Mouse (Mus musculus): ENCODE results near the gene Sgcd. TPM values are rescaled to one million over a fixed set of nuclear protein-coding genes. Genes with fewer than 3 reads are reported as not detected.

Sgcd gene
- polyA plus RNA-seq, 1 experiment from 2014 or later = 2.0 TPM

DNA sequence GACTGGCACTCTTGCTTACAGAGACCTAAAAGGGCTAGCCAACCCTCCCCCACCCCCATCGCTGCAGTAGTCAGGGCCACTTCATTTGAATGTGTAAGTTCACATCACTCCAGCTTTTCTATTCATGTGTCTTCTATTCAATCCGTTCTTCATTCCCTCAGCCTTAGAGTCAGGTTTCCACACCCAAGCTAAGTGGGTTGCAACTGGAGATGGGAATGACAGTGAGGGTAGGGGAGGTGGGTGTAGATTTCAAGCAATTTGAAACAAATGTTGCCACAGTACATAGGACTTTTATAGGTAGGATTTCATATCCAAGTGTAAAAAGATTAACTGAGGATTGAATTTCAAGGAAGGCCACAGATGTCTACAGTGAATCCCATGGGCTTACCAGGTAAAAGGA lies 870.9 kb downstream of the Sgcd start:
- no peaks in the 10 kb centered on the region for H3K36me3 ChIP-seq (ENCODE audit: control insufficient read depth, insufficient read depth, low read length)
- ATAC-seq (ENCODE audit: low FRiP score, low TSS enrichment) (no peak), DNase-seq (ENCODE audit: low spot score) (no peak)
- H3K9ac ChIP-seq (ENCODE audit: low read length) = no peak overlapping the region
- no peak overlapping the region for H3K4me2 ChIP-seq (replicated peaks; ENCODE audit: low read depth)
- H3K9me3 ChIP-seq (ENCODE audit: control insufficient read depth, low read length) = no peaks in the 10 kb centered on the region
- WGBS = 54% methylated on average over 2 of the region's 2 CpGs
- no peak overlapping the region for H3K4me3 ChIP-seq (ENCODE audit: low read depth, low read length)
- no peaks in the 10 kb centered on the region for H3K27me3 ChIP-seq (ENCODE audit: control insufficient read depth, insufficient read depth, low read length)
- H3K27ac ChIP-seq (replicated peaks) = no peak overlapping the region
- TF ChIP-seq CTCF (IDR thresholded peaks at IDR 0.05; ENCODE audit: low read depth) = no peak
- TF ChIP-seq EP300 (optimal IDR thresholded peaks at IDR 0.05) = no peak
- H3K4me1 ChIP-seq (replicated peaks; ENCODE audit: control insufficient read depth, insufficient read depth) = no peaks in the 10 kb centered on the region

DNA sequence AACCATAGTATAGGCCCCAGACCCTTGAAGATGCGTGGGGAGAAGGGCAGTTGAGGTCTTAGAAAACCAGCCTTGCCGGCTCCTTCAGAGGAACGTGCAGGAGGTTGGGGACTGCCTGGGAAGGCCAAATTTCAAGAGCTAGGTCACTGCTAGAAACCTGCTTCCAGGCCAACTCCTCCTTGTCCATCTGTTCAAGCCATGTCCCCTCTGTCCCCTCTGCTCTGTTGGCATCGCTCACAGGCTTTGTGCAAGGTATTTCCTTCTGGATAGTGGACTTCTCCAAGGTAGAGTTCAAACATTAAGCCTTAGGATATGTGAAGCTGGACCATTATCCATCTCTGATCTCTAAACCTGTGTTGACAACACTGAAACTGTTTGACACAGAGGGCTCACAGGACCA lies 874.4 kb downstream of the Sgcd start:
- no peaks in the 10 kb centered on the region for H3K27me3 ChIP-seq (ENCODE audit: control insufficient read depth, insufficient read depth, low read length)
- no peak for ATAC-seq (ENCODE audit: low FRiP score, low TSS enrichment)
- 91% methylated on average over 4 of the region's 4 CpGs for WGBS
- H3K4me1 ChIP-seq (replicated peaks; ENCODE audit: control insufficient read depth, insufficient read depth) = no peaks in the 10 kb centered on the region
- no peak overlapping the region for H3K27ac ChIP-seq (replicated peaks)
- no peak for DNase-seq (ENCODE audit: low spot score)
- no peak for TF ChIP-seq EP300 (optimal IDR thresholded peaks at IDR 0.05)
- no peak for TF ChIP-seq CTCF (IDR thresholded peaks at IDR 0.05; ENCODE audit: low read depth)
- no peak overlapping the region for H3K4me3 ChIP-seq (ENCODE audit: low read depth, low read length)
- no peak overlapping the region for H3K4me2 ChIP-seq (replicated peaks; ENCODE audit: low read depth)
- H3K9ac ChIP-seq (ENCODE audit: low read length) = no peak overlapping the region
- H3K9me3 ChIP-seq (ENCODE audit: control insufficient read depth, low read length) = no peaks in the 10 kb centered on the region
- H3K36me3 ChIP-seq (ENCODE audit: control insufficient read depth, insufficient read depth, low read length) = no peaks in the 10 kb centered on the region

DNA sequence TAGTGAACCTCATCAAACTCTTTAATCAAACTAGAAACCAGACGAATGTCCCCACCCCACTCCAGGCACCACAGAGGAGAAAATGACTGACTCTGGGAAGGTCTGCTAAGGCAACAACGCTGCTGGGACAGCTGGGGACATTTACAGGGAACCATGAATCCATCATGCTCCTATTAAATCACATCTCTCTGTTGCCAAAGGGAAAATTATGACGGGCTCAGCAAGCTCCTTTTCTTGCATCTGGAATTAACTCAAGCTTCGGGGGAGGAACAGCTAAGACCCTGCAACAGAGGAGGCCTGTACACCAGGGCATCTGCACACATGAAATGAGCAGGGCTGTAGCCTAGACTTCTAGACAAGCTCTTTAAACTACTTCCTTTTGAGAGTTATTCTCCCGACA lies 875.7 kb downstream of the Sgcd start:
- ATAC-seq (ENCODE audit: low FRiP score, low TSS enrichment) (no peak), DNase-seq (ENCODE audit: low spot score) (no peak)
- WGBS = 57% methylated on average over 5 of the region's 5 CpGs
- H3K9ac ChIP-seq (ENCODE audit: low read length) = no peak overlapping the region
- H3K9me3 ChIP-seq (ENCODE audit: control insufficient read depth, low read length) = no peaks in the 10 kb centered on the region
- H3K27me3 ChIP-seq (ENCODE audit: control insufficient read depth, insufficient read depth, low read length) = no peaks in the 10 kb centered on the region
- H3K4me3 ChIP-seq (ENCODE audit: low read depth, low read length) = no peak overlapping the region
- no peak overlapping the region for H3K27ac ChIP-seq (replicated peaks)
- no peak overlapping the region for H3K4me2 ChIP-seq (replicated peaks; ENCODE audit: low read depth)
- no peak for TF ChIP-seq EP300 (optimal IDR thresholded peaks at IDR 0.05)
- TF ChIP-seq CTCF (IDR thresholded peaks at IDR 0.05; ENCODE audit: low read depth) = no peak
- no peaks in the 10 kb centered on the region for H3K36me3 ChIP-seq (ENCODE audit: control insufficient read depth, insufficient read depth, low read length)
- H3K4me1 ChIP-seq (replicated peaks; ENCODE audit: control insufficient read depth, insufficient read depth) = no peaks in the 10 kb centered on the region

DNA sequence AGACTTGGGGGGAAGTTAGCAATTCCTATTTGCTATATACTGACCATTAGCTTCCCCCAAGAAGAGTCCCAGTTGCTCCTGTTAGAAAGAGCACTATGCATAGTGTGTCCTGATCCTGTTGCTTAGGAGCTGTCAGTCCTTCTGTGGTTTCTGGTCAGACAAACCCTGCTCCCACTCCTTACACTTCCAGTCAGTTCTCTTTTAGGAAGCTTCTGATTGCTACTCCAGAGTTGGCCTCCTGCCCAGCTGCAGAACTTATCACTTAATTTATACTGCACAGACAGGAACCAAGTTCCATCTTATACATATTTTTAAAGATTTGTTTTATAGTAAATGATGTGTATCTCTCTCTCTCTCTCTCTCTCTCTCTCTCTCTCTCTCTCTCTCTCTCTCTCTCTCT lies 878.5 kb downstream of the Sgcd start:
- Histone ChIP-seq H3K27ac (replicated peaks) (no peak overlapping the region), H3K9me3 (ENCODE audit: control insufficient read depth, low read length) (no peaks in the 10 kb centered on the region), H3K9ac (ENCODE audit: low read length) (no peak overlapping the region), H3K4me1 (replicated peaks; ENCODE audit: control insufficient read depth, insufficient read depth) (no peaks in the 10 kb centered on the region), H3K27me3 (ENCODE audit: control insufficient read depth, insufficient read depth, low read length) (no peaks in the 10 kb centered on the region), H3K4me2 (replicated peaks; ENCODE audit: low read depth) (no peak overlapping the region), H3K4me3 (ENCODE audit: low read depth, low read length) (no peak overlapping the region), H3K36me3 (ENCODE audit: control insufficient read depth, insufficient read depth, low read length) (no peaks in the 10 kb centered on the region)
- DNase-seq (ENCODE audit: low spot score) (no peak), ATAC-seq (ENCODE audit: low FRiP score, low TSS enrichment) (no peak)
- TF ChIP-seq CTCF (IDR thresholded peaks at IDR 0.05; ENCODE audit: low read depth) (no peak), EP300 (optimal IDR thresholded peaks at IDR 0.05) (no peak)

DNA sequence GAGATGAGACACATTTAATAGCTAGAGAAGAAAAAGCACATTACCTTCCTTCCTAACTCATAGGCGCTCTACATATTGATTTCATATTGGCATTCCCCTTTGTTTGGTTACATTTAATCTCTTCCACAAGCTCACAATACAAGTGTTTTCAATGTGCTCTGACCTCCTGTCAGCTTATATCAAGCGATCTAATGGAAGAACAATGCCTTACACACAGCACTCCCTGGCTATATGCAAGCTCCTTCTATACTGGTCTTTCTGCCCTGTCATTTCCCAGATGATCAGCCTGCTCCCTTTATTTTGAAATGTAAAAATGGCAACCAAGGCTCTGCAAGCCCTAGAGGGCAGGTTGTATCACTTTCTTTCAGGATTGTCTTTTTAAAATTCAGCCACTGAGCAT lies 881.1 kb downstream of the Sgcd start:
- no peak overlapping the region for H3K27ac ChIP-seq (replicated peaks)
- H3K4me1 ChIP-seq (replicated peaks; ENCODE audit: control insufficient read depth, insufficient read depth) = no peaks in the 10 kb centered on the region
- no peak overlapping the region for H3K4me2 ChIP-seq (replicated peaks; ENCODE audit: low read depth)
- no peaks in the 10 kb centered on the region for H3K9me3 ChIP-seq (ENCODE audit: control insufficient read depth, low read length)
- 77% methylated on average over 2 of the region's 2 CpGs for WGBS
- no peak overlapping the region for H3K4me3 ChIP-seq (ENCODE audit: low read depth, low read length)
- no peaks in the 10 kb centered on the region for H3K36me3 ChIP-seq (ENCODE audit: control insufficient read depth, insufficient read depth, low read length)
- TF ChIP-seq CTCF (IDR thresholded peaks at IDR 0.05; ENCODE audit: low read depth) = no peak
- no peak for TF ChIP-seq EP300 (optimal IDR thresholded peaks at IDR 0.05)
- no peak overlapping the region for H3K9ac ChIP-seq (ENCODE audit: low read length)
- no peaks in the 10 kb centered on the region for H3K27me3 ChIP-seq (ENCODE audit: control insufficient read depth, insufficient read depth, low read length)
- no peak for ATAC-seq (ENCODE audit: low FRiP score, low TSS enrichment)
- no peak for DNase-seq (ENCODE audit: low spot score)

DNA sequence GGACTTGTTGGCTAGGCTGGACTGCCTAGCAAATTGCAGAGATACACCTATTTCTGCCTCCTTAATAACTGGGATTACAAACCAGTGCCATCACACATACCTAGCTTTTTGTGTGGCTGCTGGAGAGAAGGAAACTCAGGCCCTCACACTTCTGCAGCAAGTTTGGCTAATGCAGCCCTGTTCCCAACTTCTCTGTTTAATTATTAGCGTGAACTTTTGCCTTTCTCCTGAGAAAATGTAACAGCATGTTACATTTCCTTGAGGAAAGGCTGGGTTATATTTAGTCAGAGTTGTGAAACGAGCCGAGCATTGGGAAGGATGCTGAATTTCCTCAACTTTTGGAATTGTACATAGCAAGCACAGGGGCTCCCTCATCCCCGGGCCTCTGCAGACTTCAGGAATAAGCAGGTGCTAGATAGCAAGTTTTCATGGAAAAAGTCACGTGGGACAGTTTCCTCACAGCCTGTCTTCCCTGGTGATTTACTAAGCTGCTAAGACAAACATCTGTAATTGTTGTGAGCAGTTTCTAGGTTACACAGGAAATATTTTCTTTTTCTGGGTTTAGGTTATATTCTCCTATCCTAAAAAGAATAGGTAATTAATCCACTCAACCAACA lies 895.4 kb downstream of the Sgcd start:
- TF ChIP-seq EP300 (optimal IDR thresholded peaks at IDR 0.05) (no peak), CTCF (IDR thresholded peaks at IDR 0.05; ENCODE audit: low read depth) (no peak)
- no peaks in the 10 kb centered on the region for H3K27me3 ChIP-seq (ENCODE audit: control insufficient read depth, insufficient read depth, low read length)
- no peaks in the 10 kb centered on the region for H3K4me1 ChIP-seq (replicated peaks; ENCODE audit: control insufficient read depth, insufficient read depth)
- H3K9ac ChIP-seq (ENCODE audit: low read length) = no peak overlapping the region
- no peaks in the 10 kb centered on the region for H3K9me3 ChIP-seq (ENCODE audit: control insufficient read depth, low read length)
- ATAC-seq (ENCODE audit: low FRiP score, low TSS enrichment) (peak; percentile 42; the same call in 1 of the 2 replicates), DNase-seq (ENCODE audit: low spot score) (peak; percentile 15)
- no peak overlapping the region for H3K27ac ChIP-seq (replicated peaks)
- no peaks in the 10 kb centered on the region for H3K36me3 ChIP-seq (ENCODE audit: control insufficient read depth, insufficient read depth, low read length)
- 33% methylated on average over 5 of the region's 5 CpGs for WGBS
- no peak overlapping the region for H3K4me2 ChIP-seq (replicated peaks; ENCODE audit: low read depth)
- H3K4me3 ChIP-seq (ENCODE audit: low read depth, low read length) = no peak overlapping the region
